Mouse (Mus musculus) myocyte (in vitro differentiated cells): ENCODE measurements around the gene Pkp4.

Experiments
- CEBPB ChIP-seq: IDR thresholded peaks from 2 replicates; pipeline ENCODE4 v1.6.1; 2011; ENCODE audit warnings: mild to moderate bottlenecking, moderate library complexity; ENCODE audit not compliant: poor library complexity, insufficient read depth, severe bottlenecking
- E2F4 ChIP-seq: IDR thresholded peaks from one replicate; pipeline ENCODE4 v1.6.1; 2011; ENCODE audit warnings: mild to moderate bottlenecking, control low read depth, moderate library complexity; ENCODE audit not compliant: insufficient read depth
- MAX ChIP-seq: IDR thresholded peaks from one replicate; pipeline ENCODE4 v1.6.1; 2011; ENCODE audit warnings: low read depth, mild to moderate bottlenecking, control low read depth
- MYOD1 ChIP-seq, 3 experiments: IDR thresholded peaks; one replicate each; pipeline ENCODE4 v1.6.1; 2011; ENCODE audit warnings: control low read depth in 2 of 3, low read depth in 2 of 3, mild to moderate bottlenecking in 2 of 3, moderate library complexity in 1 of 3; ENCODE audit not compliant: insufficient read length in 2 of 3, control insufficient read depth in 1 of 3
- MYOG ChIP-seq, 3 experiments: IDR thresholded peaks; one replicate each; pipeline ENCODE4 v1.6.1; 2011; ENCODE audit warnings: control low read depth in 2 of 3, low read depth in 2 of 3, mild to moderate bottlenecking in 2 of 3; ENCODE audit not compliant: insufficient read length in 2 of 3, control insufficient read depth in 1 of 3, insufficient read depth in 1 of 3
- POLR2A ChIP-seq: IDR thresholded peaks from one replicate; pipeline ENCODE4 v1.6.1; 2011; ENCODE audit warnings: low read depth, mild to moderate bottlenecking, control low read depth, moderate library complexity; ENCODE audit not compliant: insufficient read length
- POLR2AphosphoS2 ChIP-seq: IDR thresholded peaks from one replicate; pipeline ENCODE4 v1.6.1; 2011; ENCODE audit warnings: low read depth, control low read depth; ENCODE audit not compliant: insufficient read length
- REST ChIP-seq: IDR thresholded peaks from one replicate; pipeline ENCODE4 v1.6.1; 2011; ENCODE audit warnings: mild to moderate bottlenecking, control low read depth, moderate library complexity; ENCODE audit not compliant: insufficient read depth, insufficient read length
- SRF ChIP-seq: IDR thresholded peaks from one replicate; pipeline ENCODE4 v1.6.1; 2011; ENCODE audit warnings: low read depth; ENCODE audit not compliant: control insufficient read depth, insufficient read length
- TCF12 ChIP-seq: IDR thresholded peaks from one replicate; pipeline ENCODE4 v1.6.1; 2011; ENCODE audit warnings: mild to moderate bottlenecking, control low read depth; ENCODE audit not compliant: poor library complexity, insufficient read depth, severe bottlenecking
- TCF3 ChIP-seq: IDR thresholded peaks from one replicate; pipeline ENCODE4 v1.6.1; 2011; ENCODE audit warnings: low read depth, control low read depth; ENCODE audit not compliant: insufficient read length
- USF1 ChIP-seq: IDR thresholded peaks from one replicate; pipeline ENCODE4 v1.6.1; 2011; ENCODE audit warnings: low read depth, mild to moderate bottlenecking, control low read depth, moderate library complexity

DNA sequence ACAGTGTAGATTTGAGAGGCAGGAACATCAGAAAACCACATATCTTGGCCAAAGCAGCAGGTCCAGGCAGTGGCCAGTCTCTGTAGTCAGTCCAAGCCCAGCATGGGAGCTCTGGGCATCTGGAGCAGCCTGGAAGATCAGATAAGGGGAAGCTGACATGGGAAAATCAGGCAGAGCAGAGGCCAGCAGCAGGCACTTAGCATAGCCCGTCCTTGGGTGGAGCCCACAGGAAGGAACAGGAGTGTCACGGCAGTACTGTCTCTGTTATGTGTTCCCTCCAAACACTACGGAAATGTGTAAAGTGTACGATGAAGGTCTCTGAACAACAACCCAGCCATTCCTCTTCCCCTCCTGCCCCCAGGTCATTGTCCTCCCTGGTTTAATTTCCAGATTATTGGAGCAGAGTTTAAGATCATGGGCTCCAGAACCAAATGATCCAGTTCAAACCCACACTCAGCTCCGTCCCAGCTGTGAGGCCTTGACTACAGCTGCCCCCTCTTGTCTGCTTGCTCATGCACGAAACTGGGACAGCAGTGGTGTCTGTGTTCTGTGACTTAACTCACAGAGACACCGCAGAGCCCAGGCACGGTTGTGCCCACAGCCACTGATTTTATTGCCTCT is 241.3 kb downstream of the Pkp4 start:
- TF ChIP-seq POLR2A (no peak), E2F4 (no peak), CEBPB (no peak), MYOD1 (IDR thresholded peaks at IDR 0.05; ENCODE audit: control insufficient read depth in 1 of 3, insufficient read length in 2 of 3, low read depth in 2 of 3) (no peak), USF1 (no peak), TCF12 (no peak), MAX (no peak), POLR2AphosphoS2 (no peak), REST (no peak), TCF3 (no peak), MYOG (IDR thresholded peaks at IDR 0.05; ENCODE audit: control insufficient read depth in 1 of 3, insufficient read depth in 1 of 3, insufficient read length in 2 of 3, low read depth in 2 of 3) (no peak), SRF (no peak)
